Mouse (Mus musculus): Measurements from ENCODE around the gene Dclre1b. TPM values are rescaled to one million over a fixed set of nuclear protein-coding genes. Genes with fewer than 3 reads are reported as not detected.
"Not testable (repeated sequence)": the region's sequence is repeated elsewhere in the genome, so short reads cannot be mapped to it uniquely, and the experiment has no call there.

Gene Dclre1b
- polyA plus RNA-seq, 1 experiment from 2014 or later: 7.4 TPM

DNA sequence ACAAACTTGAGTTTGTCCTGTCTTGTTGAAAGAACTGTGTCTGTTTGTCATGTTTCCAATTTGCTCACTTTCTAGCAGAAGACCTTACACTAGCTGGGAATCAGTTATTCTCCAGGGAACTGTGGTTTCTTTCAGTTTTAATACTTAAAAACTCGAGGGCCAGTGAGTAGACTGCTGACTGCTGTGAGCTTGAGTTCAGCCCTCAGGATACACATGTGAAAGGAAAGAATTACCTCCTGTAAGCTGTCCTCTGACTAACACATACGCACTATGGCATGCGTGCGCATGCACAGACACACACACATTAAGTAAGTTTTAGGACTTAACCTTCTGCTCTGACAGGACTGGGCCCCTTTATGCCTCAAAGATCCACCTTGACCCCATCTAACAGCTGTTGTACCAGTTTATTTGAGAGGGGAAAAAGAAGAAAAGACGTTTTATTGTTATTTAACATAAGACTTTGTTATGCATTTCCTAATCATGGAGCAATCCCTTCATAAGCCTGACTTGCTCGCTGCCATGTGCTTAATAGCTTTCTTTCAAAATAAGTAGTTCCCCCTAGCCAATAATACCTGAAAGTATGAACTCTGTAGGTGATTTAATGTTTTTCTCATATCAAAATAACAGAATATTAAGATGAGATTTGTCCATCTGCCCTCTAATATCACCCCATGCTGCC lies 26.2 kb upstream of the Dclre1b start:
- Histone ChIP-seq H3K79me2 (ENCODE audit: inconsistent target) (no peaks in the 10 kb centered on the region), H3K4me3 (ENCODE audit: inconsistent target) (no peak overlapping the region)
- 85% methylated on average over 6 of the region's 6 CpGs for WGBS (ENCODE audit: missing documents)

DNA sequence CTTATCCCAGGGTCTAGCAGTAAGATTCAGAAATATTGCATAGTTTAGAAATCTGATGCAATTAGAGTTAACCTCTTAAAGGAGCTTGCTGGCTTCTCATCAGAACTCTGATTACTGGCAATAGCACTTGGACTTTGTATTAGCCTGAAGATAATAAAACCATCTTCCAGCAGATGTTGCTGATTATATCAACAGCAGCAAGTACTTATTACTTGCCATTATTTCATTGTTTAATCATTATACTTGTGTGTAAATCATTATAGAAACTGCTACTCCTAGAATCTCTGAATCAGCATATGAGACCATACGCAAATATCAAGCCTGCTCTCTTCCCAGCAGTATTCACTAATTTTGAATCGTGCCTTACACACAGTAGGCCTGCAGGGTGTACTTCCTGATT lies 24.8 kb upstream of the Dclre1b start:
- Histone ChIP-seq H3K36me3 (ENCODE audit: inconsistent target) (no peaks in the 10 kb centered on the region), H3K79me2 (ENCODE audit: inconsistent target) (no peaks in the 10 kb centered on the region), H3K27ac (no peak overlapping the region), H3K4me3 (ENCODE audit: inconsistent target) (no peak overlapping the region)
- 89% methylated on average over 2 of the region's 2 CpGs for WGBS (ENCODE audit: missing documents)

More for the DNA sequence above, 26.2 kb upstream of the Dclre1b start:
- H3K27ac ChIP-seq: no peak overlapping the region
- H3K36me3 ChIP-seq (ENCODE audit: inconsistent target): no peaks in the 10 kb centered on the region

DNA sequence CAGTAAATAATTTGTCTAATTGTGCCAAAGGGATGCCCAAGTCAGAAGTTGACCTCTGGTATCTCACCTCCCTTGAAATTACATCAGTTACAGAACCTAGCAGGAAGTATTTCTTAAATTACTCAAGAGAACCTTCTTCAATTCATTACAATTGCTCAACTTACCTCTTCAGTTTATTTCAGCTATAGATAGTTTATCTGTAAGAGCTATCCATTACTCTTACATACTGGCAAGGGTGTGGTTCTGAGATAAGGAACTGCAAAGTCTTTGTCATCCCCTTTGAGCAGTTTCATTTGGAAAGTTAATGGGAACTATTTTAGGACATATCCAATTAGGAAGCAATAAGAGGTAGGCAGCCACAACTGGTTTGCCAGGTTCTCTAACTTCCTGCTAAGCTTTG lies 23.2 kb upstream of the Dclre1b start, which contains the start of gene Bcl2l15:
Gene Bcl2l15 (plus strand): TSS at position 176 of the 400 bp plus-strand sequence.
- Histone ChIP-seq H3K27ac (no peak within 1 kb of the TSS), H3K36me3 (ENCODE audit: inconsistent target) (no peaks in the 10 kb centered on the region), H3K4me3 (ENCODE audit: inconsistent target) (no peak within 1 kb of the TSS), H3K79me2 (ENCODE audit: inconsistent target) (no peaks in the 10 kb centered on the region)

DNA sequence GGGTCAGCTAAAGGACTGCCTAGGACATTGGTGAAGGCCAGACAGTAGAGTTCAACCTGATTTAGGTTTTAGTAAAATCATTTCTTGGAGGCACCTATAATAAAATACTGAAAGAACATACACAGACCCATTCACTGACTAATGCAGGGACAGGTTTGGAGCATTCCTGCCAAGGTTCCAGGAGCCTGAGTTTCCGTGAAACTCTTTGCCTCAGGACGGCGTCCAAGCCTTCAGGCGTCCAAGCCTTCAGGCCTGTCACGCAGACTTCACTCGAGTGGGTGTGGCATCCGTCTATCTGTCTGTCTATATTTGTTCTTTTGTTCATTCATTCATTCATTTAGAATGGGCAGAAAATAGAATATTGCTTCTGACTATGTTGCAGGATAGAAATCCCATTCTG lies 21.9 kb upstream of the Dclre1b start:
- no peaks in the 10 kb centered on the region for H3K79me2 ChIP-seq (ENCODE audit: inconsistent target)
- no peak overlapping the region for H3K4me3 ChIP-seq (ENCODE audit: inconsistent target)
- 98% methylated on average over 7 of the region's 7 CpGs for WGBS (ENCODE audit: missing documents)
- no peaks in the 10 kb centered on the region for H3K36me3 ChIP-seq (ENCODE audit: inconsistent target)
- no peak overlapping the region for H3K27ac ChIP-seq

DNA sequence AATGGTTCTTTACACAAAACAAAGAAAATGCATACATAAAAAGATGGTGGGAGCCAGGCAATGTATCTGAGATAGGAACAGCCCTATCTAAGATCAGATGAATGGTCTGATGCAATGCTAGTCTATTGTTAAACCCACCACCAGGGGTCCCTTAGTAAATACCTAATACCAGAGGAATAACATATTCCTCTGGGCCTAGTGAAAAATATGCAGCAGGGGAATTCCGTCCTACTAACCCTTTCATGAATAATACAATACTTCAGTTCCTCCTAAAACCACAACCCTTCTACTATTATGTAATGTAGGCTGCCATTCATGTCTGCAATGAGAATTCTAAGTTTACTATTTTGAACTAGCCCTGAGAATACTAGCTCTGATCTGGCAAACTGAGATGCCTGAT lies 21.4 kb upstream of the Dclre1b start:
- not testable (repeated sequence) for H3K36me3 ChIP-seq (ENCODE audit: inconsistent target); H3K27ac ChIP-seq; H3K79me2 ChIP-seq (ENCODE audit: inconsistent target); H3K4me3 ChIP-seq (ENCODE audit: inconsistent target)
- 14% methylated on average over 1 of the region's 1 CpGs for WGBS (ENCODE audit: missing documents)

DNA sequence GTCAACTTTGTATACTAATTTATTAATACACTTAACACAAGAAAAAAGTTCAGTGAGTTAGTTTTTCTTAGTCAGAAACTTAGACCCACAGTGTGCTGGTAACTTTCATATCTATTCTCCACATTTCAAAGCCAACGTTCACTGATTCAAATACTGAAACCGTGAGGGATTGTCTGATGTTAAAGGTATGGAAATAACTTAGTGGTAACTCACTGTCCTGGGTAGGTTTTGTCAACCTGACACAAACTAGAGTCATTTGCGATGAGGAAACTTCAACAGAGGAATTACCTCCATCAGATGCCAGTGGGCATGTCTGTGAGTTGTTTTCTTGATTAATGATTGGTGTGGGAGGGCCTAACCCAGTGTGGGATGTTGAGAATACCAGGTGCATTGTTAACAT lies 19.8 kb upstream of the Dclre1b start:
- no peak overlapping the region for H3K4me3 ChIP-seq (ENCODE audit: inconsistent target)
- 85% methylated on average over 3 of the region's 3 CpGs for WGBS (ENCODE audit: missing documents)
- no peaks in the 10 kb centered on the region for H3K36me3 ChIP-seq (ENCODE audit: inconsistent target)
- no peak overlapping the region for H3K27ac ChIP-seq
- H3K79me2 ChIP-seq (ENCODE audit: inconsistent target): no peaks in the 10 kb centered on the region

DNA sequence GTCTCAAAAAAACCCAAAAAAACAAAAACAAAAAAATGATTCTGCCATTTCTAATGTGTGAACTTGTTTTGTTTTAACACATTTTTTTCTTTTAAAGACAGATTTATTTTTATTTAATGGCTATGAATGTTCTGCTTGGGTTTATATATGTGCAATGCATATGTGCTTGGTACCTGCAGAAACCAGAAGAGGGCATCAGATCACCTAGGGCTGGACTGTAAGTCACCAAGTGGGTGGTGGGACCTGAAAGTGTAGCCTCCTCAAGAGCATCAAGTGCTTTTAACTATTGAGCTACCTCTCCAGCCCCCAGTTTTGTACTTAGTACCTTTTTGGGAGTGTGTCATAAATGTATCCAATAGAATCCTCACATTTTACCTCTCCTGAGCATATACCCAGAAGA lies 18.3 kb upstream of the Dclre1b start:
- no peak overlapping the region for H3K4me3 ChIP-seq (ENCODE audit: inconsistent target)
- no peak overlapping the region for H3K27ac ChIP-seq
- H3K79me2 ChIP-seq (ENCODE audit: inconsistent target): no peaks in the 10 kb centered on the region
- no peaks in the 10 kb centered on the region for H3K36me3 ChIP-seq (ENCODE audit: inconsistent target)

DNA sequence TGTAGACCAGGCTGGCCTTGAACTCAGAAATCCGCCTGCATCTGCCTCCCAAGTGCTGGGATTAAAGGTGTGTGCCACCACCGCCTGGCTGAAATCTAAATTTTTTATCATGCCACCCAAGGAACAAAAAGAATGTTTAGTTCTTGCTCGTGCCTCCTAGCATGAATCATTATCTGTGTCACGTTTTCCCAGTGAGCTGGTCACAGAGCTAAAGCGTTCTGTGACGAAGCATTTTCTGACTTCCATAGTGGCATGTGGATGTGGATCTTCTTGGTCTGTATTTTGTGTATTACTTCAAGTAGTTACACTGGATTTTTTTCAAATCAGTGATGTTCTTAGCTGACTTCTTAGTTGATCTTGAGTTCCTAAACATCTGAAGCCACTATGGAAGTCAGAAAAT lies 1.7 kb upstream of the Dclre1b start:
- Histone ChIP-seq H3K27ac (no peak overlapping the region), H3K4me3 (ENCODE audit: inconsistent target) (no peak overlapping the region), H3K36me3 (ENCODE audit: inconsistent target) (peaks cover 30% of the 10 kb centered on the region), H3K79me2 (ENCODE audit: inconsistent target) (peaks cover 45% of the 10 kb centered on the region)
- WGBS (ENCODE audit: missing documents): 94% methylated on average over 6 of the region's 6 CpGs

DNA sequence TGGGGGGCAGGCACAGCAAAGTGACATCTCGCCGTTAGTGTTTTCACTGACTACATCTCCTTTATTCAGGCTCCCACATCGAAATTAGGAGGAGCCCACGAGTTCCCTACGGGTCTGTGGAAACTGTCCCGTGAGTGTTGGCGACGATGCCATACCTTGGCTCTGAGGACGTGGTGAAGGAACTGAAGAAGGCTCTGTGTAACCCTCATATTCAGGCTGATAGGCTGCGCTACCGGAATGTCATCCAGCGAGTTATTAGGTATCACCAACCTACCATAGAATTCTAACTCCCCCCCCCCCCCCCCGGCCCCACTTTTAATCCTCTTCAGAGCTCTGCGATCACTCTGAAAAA lies 531 bp upstream of the Dclre1b start:
- Histone ChIP-seq H3K79me2 (ENCODE audit: inconsistent target) (peaks cover 51% of the 10 kb centered on the region), H3K4me3 (ENCODE audit: inconsistent target) (peak overlapping the region; percentile 78), H3K36me3 (ENCODE audit: inconsistent target) (peaks cover 23% of the 10 kb centered on the region), H3K27ac (peak overlapping the region; percentile 83)
- under 1% methylated on average over 13 of the region's 14 CpGs for WGBS (ENCODE audit: missing documents)

DNA sequence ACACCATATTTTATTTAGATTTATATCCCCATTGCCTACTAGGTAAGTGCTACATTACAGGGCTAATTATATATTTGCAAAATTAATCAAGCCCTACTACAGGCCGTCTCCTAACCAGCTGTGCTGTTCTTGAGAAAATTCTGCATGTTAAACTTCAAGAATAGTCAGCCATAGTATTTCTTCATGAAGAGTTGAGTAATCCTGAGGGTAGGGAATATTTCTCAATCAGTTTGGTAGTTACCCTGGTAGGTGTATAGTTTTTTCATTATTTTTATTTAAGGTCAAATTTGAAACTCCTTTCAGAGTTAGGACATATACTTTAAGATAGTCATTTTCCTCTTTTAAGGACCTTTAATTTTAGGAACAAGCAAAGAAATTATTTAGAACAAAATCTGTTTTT lies 3.6 kb downstream of the Dclre1b start:
- WGBS (ENCODE audit: missing documents): 50% methylated on average over 1 of the region's 1 CpGs
- peaks cover 55% of the 10 kb centered on the region for H3K79me2 ChIP-seq (ENCODE audit: inconsistent target)
- H3K4me3 ChIP-seq (ENCODE audit: inconsistent target): no peak overlapping the region
- H3K27ac ChIP-seq: peak overlapping the region; percentile 31
- H3K36me3 ChIP-seq (ENCODE audit: inconsistent target): no peaks in the 10 kb centered on the region; the same call in 1 of the 2 replicates

DNA sequence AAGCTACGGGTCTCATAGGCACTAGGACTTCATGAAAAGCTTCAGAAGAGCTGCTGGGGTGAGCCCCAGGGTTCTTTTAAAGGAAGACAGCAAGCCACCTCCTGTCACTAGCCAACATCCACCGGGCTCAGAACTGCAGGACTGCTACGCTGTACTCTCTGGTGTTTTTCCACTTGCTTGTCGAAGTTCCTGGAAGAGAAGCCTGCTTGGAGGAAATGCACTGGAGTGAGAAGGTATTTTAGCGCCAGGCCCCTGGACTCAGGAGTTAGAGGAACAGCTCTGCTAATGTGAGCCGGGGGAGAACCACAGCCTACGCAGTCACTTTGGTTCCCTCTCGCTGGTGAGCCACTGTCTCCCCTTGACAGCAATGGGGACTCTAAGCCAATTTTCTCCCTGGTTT lies 6.4 kb downstream of the Dclre1b start:
- H3K27ac ChIP-seq: peak overlapping the region; percentile 98
- peaks cover 37% of the 10 kb centered on the region for H3K79me2 ChIP-seq (ENCODE audit: inconsistent target)
- H3K4me3 ChIP-seq (ENCODE audit: inconsistent target): no peak overlapping the region
- WGBS (ENCODE audit: missing documents): 27% methylated on average over 8 of the region's 8 CpGs
- H3K36me3 ChIP-seq (ENCODE audit: inconsistent target): no peaks in the 10 kb centered on the region; the same call in 1 of the 2 replicates

DNA sequence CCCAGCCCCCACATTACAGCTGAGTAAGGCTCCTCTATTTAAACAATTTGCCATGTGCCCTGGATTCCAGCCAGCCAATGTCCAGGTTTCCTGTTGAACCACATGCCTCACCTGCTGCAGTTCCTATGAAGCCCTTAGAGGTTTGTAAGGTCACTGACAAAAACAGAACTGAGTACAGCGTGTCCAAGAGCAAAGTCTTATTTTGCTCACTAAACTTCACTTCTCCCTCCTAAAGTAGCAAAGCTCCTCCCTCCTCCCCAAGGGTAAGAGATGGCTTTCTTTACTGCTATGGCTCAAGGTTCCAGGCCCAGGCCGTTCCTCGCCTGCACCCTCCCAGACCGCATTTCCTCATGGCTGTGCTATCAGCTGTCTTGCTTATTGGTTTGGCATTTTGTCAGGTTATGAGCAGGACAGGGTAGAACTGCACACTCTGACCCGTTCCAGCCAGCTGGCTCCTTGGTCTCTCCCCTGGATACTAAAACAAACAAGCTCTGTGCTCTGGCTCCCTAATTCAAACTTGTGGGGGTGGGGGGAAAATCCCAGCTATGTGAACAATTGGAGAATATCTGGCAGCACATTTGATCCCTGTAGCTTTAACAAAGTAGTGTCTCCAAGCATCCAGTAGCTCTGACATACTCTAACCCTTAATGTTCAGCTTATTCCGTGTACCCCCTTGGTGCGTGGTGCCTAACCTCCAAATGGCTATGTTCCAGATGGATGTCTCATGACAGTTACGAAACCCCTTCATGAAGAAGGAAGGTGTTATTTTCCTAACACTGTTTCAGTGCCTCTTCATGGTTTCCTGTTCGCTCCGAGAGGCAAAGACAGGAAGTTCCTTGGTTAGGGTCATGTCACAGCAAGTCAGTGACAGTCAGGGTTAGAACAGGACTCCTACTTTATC lies 7.4 kb downstream of the Dclre1b start:
- WGBS (ENCODE audit: missing documents): 2% methylated on average over 10 of the region's 10 CpGs
- Histone ChIP-seq H3K79me2 (ENCODE audit: inconsistent target) (peaks cover 27% of the 10 kb centered on the region; the same call in 1 of the 2 replicates), H3K27ac (peak overlapping the region; percentile 98), H3K36me3 (ENCODE audit: inconsistent target) (no peaks in the 10 kb centered on the region; the same call in 1 of the 2 replicates), H3K4me3 (ENCODE audit: inconsistent target) (no peak overlapping the region)

DNA sequence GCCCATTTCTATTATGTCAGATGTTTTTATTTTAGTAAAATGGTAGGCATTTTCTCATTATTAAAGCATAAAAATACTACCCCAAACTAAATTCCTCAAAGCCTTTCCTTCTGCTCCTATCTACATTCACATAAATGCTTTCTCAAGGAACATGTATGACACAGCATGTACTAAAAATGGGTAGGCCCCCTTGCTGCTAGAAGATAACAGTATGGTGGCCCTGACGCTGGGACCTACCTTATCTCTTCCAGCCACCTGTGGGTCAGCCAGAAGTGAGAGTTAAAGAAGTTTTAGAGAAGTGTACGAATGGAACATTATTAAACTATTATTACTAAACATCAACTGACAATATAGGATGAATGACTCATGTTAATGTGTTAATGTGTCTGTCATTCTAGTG lies 9.7 kb downstream of the Dclre1b start:
- no peaks in the 10 kb centered on the region; the same call in 1 of the 2 replicates for H3K36me3 ChIP-seq (ENCODE audit: inconsistent target)
- H3K79me2 ChIP-seq (ENCODE audit: inconsistent target): peaks cover 12% of the 10 kb centered on the region; the same call in 1 of the 2 replicates
- WGBS (ENCODE audit: missing documents): 43% methylated on average over 2 of the region's 2 CpGs
- H3K4me3 ChIP-seq (ENCODE audit: inconsistent target): no peak overlapping the region
- H3K27ac ChIP-seq: no peak overlapping the region

DNA sequence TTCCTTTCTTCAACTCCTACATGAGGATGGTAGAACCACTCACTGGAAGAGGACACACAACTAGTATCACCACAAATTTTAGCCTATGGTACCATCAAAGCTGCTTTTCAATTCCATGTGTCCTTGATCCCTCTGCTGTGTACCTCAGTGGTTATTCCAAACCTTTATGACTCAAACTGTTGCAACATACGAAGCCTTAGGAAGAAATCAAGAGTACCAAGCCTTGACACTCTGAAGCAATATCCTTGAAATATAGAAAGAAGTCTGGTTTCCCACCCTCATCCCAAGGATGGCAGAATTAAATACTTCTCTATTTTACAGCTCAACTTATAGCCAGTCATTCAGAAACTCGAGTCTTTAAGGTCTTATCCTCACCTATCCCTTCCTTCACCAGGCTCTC lies 12.9 kb downstream of the Dclre1b start:
- H3K27ac ChIP-seq: no peak overlapping the region
- no peaks in the 10 kb centered on the region for H3K36me3 ChIP-seq (ENCODE audit: inconsistent target)
- H3K79me2 ChIP-seq (ENCODE audit: inconsistent target): no peaks in the 10 kb centered on the region
- no peak overlapping the region for H3K4me3 ChIP-seq (ENCODE audit: inconsistent target)
- 35% methylated on average over 2 of the region's 2 CpGs for WGBS (ENCODE audit: missing documents)

DNA sequence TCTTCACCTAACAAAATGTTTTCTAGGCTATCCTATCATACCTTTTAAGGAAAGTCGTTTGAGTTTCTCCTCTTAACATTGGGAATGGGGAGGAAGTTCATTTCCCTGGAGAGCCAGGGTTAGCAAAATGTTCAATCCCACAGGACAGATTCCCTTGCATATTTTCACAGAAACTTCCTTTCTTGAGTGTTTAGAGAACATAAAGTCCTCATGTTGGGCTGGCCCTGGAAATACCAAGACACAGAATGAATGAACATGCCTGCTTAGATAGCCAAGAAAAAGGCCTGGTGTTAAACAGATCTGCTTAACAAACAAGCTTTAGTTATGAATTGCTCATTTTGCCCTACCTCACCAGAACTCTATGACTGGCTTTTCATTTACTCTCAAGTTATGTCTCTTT lies 16.7 kb downstream of the Dclre1b start:
- Histone ChIP-seq H3K36me3 (ENCODE audit: inconsistent target) (no peaks in the 10 kb centered on the region), H3K27ac (no peak overlapping the region), H3K79me2 (ENCODE audit: inconsistent target) (peaks cover 31% of the 10 kb centered on the region), H3K4me3 (ENCODE audit: inconsistent target) (no peak overlapping the region)
- WGBS (ENCODE audit: missing documents): 71% methylated on average over 1 of the region's 1 CpGs
